Mouse (Mus musculus) ovary, adult 2 months (tissue): ENCODE results near the gene Obox7. TPM values are rescaled to one million over a fixed set of nuclear protein-coding genes. Genes with fewer than 3 reads are reported as not detected.

Experiments
- polyA plus RNA-seq: library from polyadenylated mRNA; depleted of rRNA; stranded (reverse); fragments of >200 nt; gene quantifications from 2 replicates; pipeline ENCODE4 v1.2.3, GENCODE M21; 2012; rRNA removed

Obox7 gene
- polyA plus RNA-seq: 0.51 and 0.64 TPM in 2 replicates

DNA sequence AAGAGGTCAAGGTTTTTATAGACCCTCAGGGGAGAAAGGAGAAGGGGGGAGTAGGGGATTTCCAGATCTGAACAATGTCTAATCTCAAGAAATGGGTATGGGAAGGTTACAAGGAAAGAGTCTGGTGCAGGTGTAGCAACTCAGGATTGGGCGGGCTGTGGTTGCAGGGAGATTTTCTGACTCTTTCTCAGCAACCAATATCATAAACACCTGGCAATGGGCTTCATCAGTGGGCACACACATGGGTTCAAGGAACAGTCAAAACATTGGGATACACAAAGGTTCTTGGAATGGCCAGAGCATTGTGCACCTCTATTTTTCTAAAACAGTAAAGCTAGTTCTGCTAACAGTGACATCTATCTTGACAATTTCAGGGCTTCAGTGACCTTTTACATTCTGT, at the start of gene Obox7:
Gene Obox7, plus strand, starts transcription at position 301 of the 400 bp plus-strand sequence.

Other genes with a start within 250 kb of the Obox7 start
- gene Sult2a8, start 212.7 kb upstream of the Obox7 start, polyA plus RNA-seq: not detected in 2 replicates
- not detected in 2 replicates for gene Sult2a7, start 165.3 kb upstream of the Obox7 start, polyA plus RNA-seq
- gene Vmn1r90, start 96.0 kb upstream of the Obox7 start, polyA plus RNA-seq: 0.02 and 0.08 TPM in 2 replicates